Mouse (Mus musculus) ES-E14 (cell line): ENCODE measurements at regions not wholly inside any gene's neighbourhood (a gene's known extent, or its start where the extent isn't known, plus 50 kb on each side); places are given as distances from the start of the nearest gene placed in this dataset.

Source experiments
- DNase-seq: peaks from one replicate; pipeline ENCODE4 v3.0.0-alpha.2; 2013; ENCODE audit warnings: low read depth, low spot score
- H3K27ac ChIP-seq: 2 replicates; pipeline ENCODE4 v1.5.1; 2012; ENCODE audit warnings: low read depth, mild to moderate bottlenecking, low read length, moderate library complexity, mixed read lengths; ENCODE audit not compliant: poor library complexity, insufficient read depth, severe bottlenecking
- H3K36me3 ChIP-seq: 2 replicates; pipeline ENCODE4 v1.6.1; 2012; ENCODE audit warnings: mild to moderate bottlenecking, low read length, moderate library complexity, mixed read lengths; ENCODE audit not compliant: control insufficient read depth, poor library complexity, insufficient read depth, severe bottlenecking
- H3K4me1 ChIP-seq, 2 experiments: fragments of 150-350 bp in 1 of 2; sonication (generic) in 1 of 2; 2 replicates each; pipeline ENCODE4 v1.6.1; 2012; ENCODE audit warnings: low read length in 2 of 2, mild to moderate bottlenecking in 1 of 2, mixed read lengths in 1 of 2; ENCODE audit not compliant: control insufficient read depth in 2 of 2, insufficient read depth in 2 of 2, poor library complexity in 1 of 2
- H3K4me3 ChIP-seq, 2 experiments: fragments of 150-350 bp in 1 of 2; sonication (generic) in 1 of 2; 2 replicates each; pipeline ENCODE4 v1.5.1; 2012; ENCODE audit warnings: low read length in 2 of 2, low read depth in 1 of 2, mild to moderate bottlenecking in 1 of 2, mixed read lengths in 1 of 2; ENCODE audit not compliant: insufficient read depth in 1 of 2, poor library complexity in 1 of 2, severe bottlenecking in 1 of 2
- H3K9ac ChIP-seq: 2 replicates; pipeline ENCODE4 v1.6.1; 2012; ENCODE audit warnings: low read depth, mild to moderate bottlenecking, low read length, mixed read lengths; ENCODE audit not compliant: poor library complexity, insufficient read depth, severe bottlenecking
- H3K9me3 ChIP-seq: fragments of 150-350 bp; sonication (generic); 2 replicates; pipeline ENCODE4 v1.6.1; 2012; ENCODE audit warnings: low read depth, mild to moderate bottlenecking, low read length; ENCODE audit not compliant: control insufficient read depth, insufficient read depth
- CHD2 ChIP-seq: IDR thresholded peaks from 2 replicates; pipeline ENCODE4 v1.6.1; 2014; ENCODE audit warnings: mild to moderate bottlenecking, low read depth, low read length, inconsistent platforms
- HCFC1 ChIP-seq: IDR thresholded peaks from 2 replicates; pipeline ENCODE4 v1.6.1; 2012; ENCODE audit warnings: low read length, inconsistent platforms, borderline replicate concordance; ENCODE audit not compliant: insufficient read depth
- MAFK ChIP-seq: IDR thresholded peaks from 2 replicates; pipeline ENCODE4 v1.6.1; 2014; ENCODE audit warnings: mild to moderate bottlenecking, low read depth, low read length, inconsistent platforms; ENCODE audit not compliant: insufficient read depth
- ZC3H11A ChIP-seq: IDR thresholded peaks from 2 replicates; pipeline ENCODE4 v1.6.1; 2012; ENCODE audit warnings: low read depth, mild to moderate bottlenecking, inconsistent platforms, low read length, borderline replicate concordance
- ZNF384 ChIP-seq: IDR thresholded peaks from 2 replicates; pipeline ENCODE4 v1.6.1; 2012; ENCODE audit warnings: low read depth, low read length, inconsistent platforms
- in situ Hi-C, 2 experiments: fragments of 600-800 bp; cut with MboI; formaldehyde crosslinking; loops; one replicate each; pipeline ENCODE4 v1.15.1; 2025; ENCODE audit warnings: low sequenced_read_pairs in 2 of 2, inconsistent platforms in 1 of 2; ENCODE audit not compliant: unreplicated experiment in 2 of 2

DNA sequence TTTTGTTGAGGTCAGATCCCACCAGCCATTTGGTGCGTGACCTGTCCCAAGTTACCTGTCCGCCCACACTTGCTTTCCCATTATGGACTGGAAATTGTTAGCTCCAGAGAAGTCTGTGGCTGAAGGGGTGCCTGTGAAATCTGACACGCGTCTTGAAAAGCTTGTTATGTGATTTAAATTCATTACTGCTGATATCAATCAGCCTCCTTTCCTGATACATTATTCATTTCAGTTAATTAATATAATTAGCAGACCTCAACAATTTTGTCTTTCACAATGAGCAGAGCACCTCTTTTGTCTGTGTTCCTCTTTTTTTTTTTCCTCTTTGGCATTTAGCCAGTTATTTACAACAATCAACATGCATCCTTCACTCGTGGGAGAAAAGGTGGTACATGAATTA, 58.6 kb upstream of the Grip1 start:
- in situ Hi-C loops, result no loop called here
- no peak for DNase-seq
- Histone ChIP-seq H3K4me3 (no peak overlapping the region), H3K9ac (no peak overlapping the region), H3K9me3 (no peaks in the 10 kb centered on the region), H3K4me1 (no peaks in the 10 kb centered on the region), H3K36me3 (no peaks in the 10 kb centered on the region), H3K27ac (no peak overlapping the region)
- TF ChIP-seq ZC3H11A, result no peak
- TF ChIP-seq HCFC1, result no peak
- no peak for TF ChIP-seq CHD2
- TF ChIP-seq ZNF384, result no peak
- no peak for TF ChIP-seq MAFK

DNA sequence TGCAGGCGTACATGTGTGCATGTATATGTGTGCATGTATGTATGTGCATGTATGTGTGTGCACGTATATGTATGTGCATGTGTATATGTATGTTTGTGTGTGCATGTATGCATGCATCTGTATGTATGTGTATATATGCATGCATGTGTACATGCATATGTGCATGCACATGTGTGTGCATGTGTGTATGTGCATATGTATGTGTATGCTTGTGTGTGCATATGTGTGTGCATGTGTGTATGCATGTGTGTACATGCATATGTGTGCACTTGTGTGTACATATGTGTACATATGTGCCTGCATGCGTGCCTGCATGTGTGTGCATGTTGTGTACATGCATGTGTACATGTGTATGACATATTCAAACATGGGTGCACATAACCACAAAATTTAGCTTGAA, 65.7 kb upstream of the Grip1 start:
- TF ChIP-seq MAFK (no peak), ZC3H11A (no peak), HCFC1 (no peak), ZNF384 (no peak), CHD2 (no peak)
- Histone ChIP-seq H3K9ac (no peak overlapping the region), H3K27ac (no peak overlapping the region), H3K4me1 (no peaks in the 10 kb centered on the region), H3K9me3 (no peaks in the 10 kb centered on the region), H3K4me3 (no peak overlapping the region), H3K36me3 (no peaks in the 10 kb centered on the region)
- in situ Hi-C loops, result no loop called here
- no peak for DNase-seq

DNA sequence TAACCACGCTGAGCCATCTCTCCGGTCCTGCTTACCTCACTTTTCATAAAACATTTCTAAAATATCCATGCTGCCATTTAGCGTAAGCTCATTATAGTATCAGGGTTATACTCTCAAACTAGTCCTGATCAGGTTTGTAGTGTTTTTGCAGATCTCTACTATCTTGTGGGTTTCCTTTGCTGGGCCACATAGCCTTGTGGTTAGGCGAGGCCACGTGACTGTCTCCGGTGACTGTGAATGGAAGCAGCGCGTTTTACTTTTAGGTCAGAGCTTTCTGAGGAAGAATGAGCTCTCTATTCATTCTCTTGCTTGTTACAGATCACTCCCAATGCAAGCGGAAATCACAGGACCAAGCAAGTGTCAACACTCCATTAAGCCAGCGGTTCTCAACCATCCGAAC, 71.4 kb upstream of the Grip1 start:
- no peak for DNase-seq
- Histone ChIP-seq H3K9ac (no peak overlapping the region), H3K4me1 (no peaks in the 10 kb centered on the region), H3K4me3 (no peak overlapping the region), H3K36me3 (no peaks in the 10 kb centered on the region), H3K27ac (no peak overlapping the region), H3K9me3 (no peaks in the 10 kb centered on the region)
- TF ChIP-seq CHD2, result no peak
- TF ChIP-seq MAFK, result no peak
- TF ChIP-seq HCFC1, result no peak
- TF ChIP-seq ZC3H11A, result no peak
- no peak for TF ChIP-seq ZNF384
- in situ Hi-C loops, result no loop called here

DNA sequence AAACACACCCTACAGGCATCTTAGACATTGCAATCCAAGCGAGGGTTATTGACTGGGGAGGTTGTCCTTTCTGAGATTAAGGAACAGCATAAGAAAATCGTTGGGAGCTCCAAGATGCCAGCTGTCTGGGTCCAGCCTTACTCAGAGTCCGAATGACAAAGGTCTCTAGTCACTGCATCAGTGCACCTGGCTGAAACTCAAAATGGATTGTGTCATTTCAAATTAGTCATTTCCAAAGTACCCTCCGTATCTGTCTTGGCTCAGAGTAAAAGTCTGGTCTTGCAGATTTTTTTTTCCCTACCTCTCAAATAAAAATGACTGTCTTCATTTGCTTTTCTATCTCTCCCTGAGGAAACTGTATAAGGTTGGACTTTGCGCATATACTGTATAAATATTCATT, 85.1 kb upstream of the Grip1 start:
- no peaks in the 10 kb centered on the region for H3K4me1 ChIP-seq
- DNase-seq, result no peak
- no peaks in the 10 kb centered on the region for H3K9me3 ChIP-seq
- no peaks in the 10 kb centered on the region for H3K36me3 ChIP-seq
- H3K27ac ChIP-seq, result no peak overlapping the region
- H3K9ac ChIP-seq, result no peak overlapping the region
- H3K4me3 ChIP-seq, result no peak overlapping the region
- in situ Hi-C loops, result no loop called here
- TF ChIP-seq HCFC1 (no peak), MAFK (no peak), CHD2 (no peak), ZC3H11A (no peak), ZNF384 (no peak)

DNA sequence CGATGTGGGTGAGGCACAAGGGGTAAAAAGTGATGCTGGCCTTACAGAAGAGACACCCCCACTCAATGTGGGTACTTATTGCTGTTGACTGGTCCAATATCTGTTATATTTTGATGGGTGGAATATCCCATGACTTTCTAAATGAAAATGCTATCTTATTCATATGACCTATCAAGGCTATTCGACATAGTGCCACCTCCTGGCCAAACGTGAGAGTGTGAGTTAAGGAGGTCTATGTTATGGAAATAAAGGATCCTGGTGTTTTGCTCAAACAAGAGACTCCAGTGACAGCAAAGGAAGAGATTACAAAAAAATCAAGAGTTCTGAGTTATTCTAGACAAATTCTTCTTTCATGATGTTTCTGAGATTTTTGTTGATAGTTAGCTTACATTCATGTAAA, 90.0 kb upstream of the Grip1 start:
- Histone ChIP-seq H3K4me1 (no peaks in the 10 kb centered on the region), H3K9me3 (no peaks in the 10 kb centered on the region), H3K27ac (no peak overlapping the region), H3K4me3 (no peak overlapping the region), H3K9ac (no peak overlapping the region), H3K36me3 (no peaks in the 10 kb centered on the region)
- no peak for TF ChIP-seq CHD2
- no peak for TF ChIP-seq MAFK
- no peak for TF ChIP-seq ZNF384
- no peak for TF ChIP-seq ZC3H11A
- no peak for TF ChIP-seq HCFC1
- DNase-seq, result peak; percentile 24
- in situ Hi-C loops, result no loop called here
